Mouse (Mus musculus) adrenal gland (tissue): ENCODE measurements around the gene Adad2.

Source experiments
- intact Hi-C: fragments of 180-260 bp; cut with DNase I; formaldehyde crosslinking; loops from one replicate; pipeline ENCODE4 v1.15.1; 2025

The Adad2 gene

GRCm38 (mm10) chr8:119615096-119615495 is 2.5 kb downstream of the Adad2 start:
- intact Hi-C loops: no loop called here

- intact Hi-C loops: no loop called here
Observed at GRCm38 (mm10) chr8:119616358-119616757, 3.8 kb downstream of the Adad2 start.

GRCm38 (mm10) chr8:119616811-119617210 is 4.3 kb downstream of the Adad2 start:
- intact Hi-C loops: no loop called here

GRCm38 (mm10) chr8:119617586-119617985 is 5.0 kb downstream of the Adad2 start:
- intact Hi-C loops: no loop called here

- intact Hi-C loops: no loop called here
Observed at GRCm38 (mm10) chr8:119618887-119619286, 6.3 kb downstream of the Adad2 start.

GRCm38 (mm10) chr8:119620116-119620840 is 7.7 kb downstream of the Adad2 start:
- intact Hi-C loops: no loop called here

GRCm38 (mm10) chr8:119620848-119621465 is 8.4 kb downstream of the Adad2 start:
- intact Hi-C loops: no loop called here

- intact Hi-C loops: no loop called here
Observed at GRCm38 (mm10) chr8:119622555-119622954, 10.0 kb downstream of the Adad2 start.

GRCm38 (mm10) chr8:119623061-119623460 is 10.5 kb downstream of the Adad2 start:
- intact Hi-C loops: no loop called here

- intact Hi-C loops: no loop called here
Observed at GRCm38 (mm10) chr8:119623744-119624143, 11.2 kb downstream of the Adad2 start.

GRCm38 (mm10) chr8:119624916-119625315 is 12.4 kb downstream of the Adad2 start:
- intact Hi-C loops: no loop called here

- intact Hi-C loops: no loop called here
Observed at GRCm38 (mm10) chr8:119625788-119626187, 13.2 kb downstream of the Adad2 start.

- intact Hi-C loops: no loop called here
Observed at GRCm38 (mm10) chr8:119627199-119627598, 14.7 kb downstream of the Adad2 start.

- intact Hi-C loops: no loop called here
Observed at GRCm38 (mm10) chr8:119627613-119628359, 15.2 kb downstream of the Adad2 start.

- intact Hi-C loops: no loop called here
Observed at GRCm38 (mm10) chr8:119630841-119631240, 18.3 kb downstream of the Adad2 start.

GRCm38 (mm10) chr8:119632246-119632645 is 19.7 kb downstream of the Adad2 start:
- intact Hi-C loops: no loop called here

GRCm38 (mm10) chr8:119632909-119633308 is 20.4 kb downstream of the Adad2 start:
- intact Hi-C loops: no loop called here

GRCm38 (mm10) chr8:119634616-119635336 is 22.2 kb downstream of the Adad2 start:
- intact Hi-C loops: no loop called here

GRCm38 (mm10) chr8:119635378-119635777 is 22.8 kb downstream of the Adad2 start, which contains the start of gene Kcng4:
Gene Kcng4, minus strand, starts transcription at chr8:119635680.
- intact Hi-C loops: no loop called here

GRCm38 (mm10) chr8:119635958-119636357 is 23.4 kb downstream of the Adad2 start:
- intact Hi-C loops: no loop called here

- intact Hi-C loops: no loop called here
Observed at GRCm38 (mm10) chr8:119636766-119637165, 24.2 kb downstream of the Adad2 start.

- intact Hi-C loops: no loop called here
Observed at GRCm38 (mm10) chr8:119637381-119637780, 24.8 kb downstream of the Adad2 start.
